Mouse (Mus musculus): Measurements from ENCODE around the gene Tex22. TPM values are rescaled to one million over a fixed set of nuclear protein-coding genes. Genes with fewer than 3 reads are reported as not detected.

Gene Tex22
- polyA plus RNA-seq, 1 experiment from 2014 or later, result not detected

DNA sequence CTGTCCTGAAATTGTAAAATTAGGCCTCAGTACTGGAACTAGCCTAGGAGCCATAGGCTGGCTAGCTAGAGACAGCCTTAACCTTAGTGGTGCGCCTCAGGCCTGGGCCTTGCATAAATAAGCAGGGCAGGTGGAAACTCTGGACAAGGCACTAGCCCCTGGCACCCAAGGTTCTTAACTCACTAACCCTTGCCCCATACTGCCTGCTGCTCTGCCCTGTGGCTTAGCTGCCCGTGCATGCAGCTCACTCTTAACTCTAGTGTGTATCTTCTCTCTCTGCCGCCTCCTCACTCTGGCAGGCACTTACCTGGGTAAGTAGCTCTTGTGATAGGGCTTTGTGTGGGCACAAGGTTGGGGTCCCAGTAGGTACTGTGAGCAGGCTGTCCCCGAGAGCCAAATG lies 60.2 kb downstream of the Tex22 start:
- ATAC-seq (ENCODE audit: low FRiP score, low read depth), result no peak
- Histone ChIP-seq H3K36me3 (peaks cover 82% of the 10 kb centered on the region), H3K27ac (replicated peaks) (no peak overlapping the region), H3K27me3 (no peaks in the 10 kb centered on the region), H3K9ac (no peak overlapping the region), H3K4me3 (no peak overlapping the region), H3K4me2 (no peak overlapping the region), H3K4me1 (replicated peaks) (peaks cover 12% of the 10 kb centered on the region), H3K9me3 (no peaks in the 10 kb centered on the region)
- WGBS, result 95% methylated on average over 4 of the region's 4 CpGs

DNA sequence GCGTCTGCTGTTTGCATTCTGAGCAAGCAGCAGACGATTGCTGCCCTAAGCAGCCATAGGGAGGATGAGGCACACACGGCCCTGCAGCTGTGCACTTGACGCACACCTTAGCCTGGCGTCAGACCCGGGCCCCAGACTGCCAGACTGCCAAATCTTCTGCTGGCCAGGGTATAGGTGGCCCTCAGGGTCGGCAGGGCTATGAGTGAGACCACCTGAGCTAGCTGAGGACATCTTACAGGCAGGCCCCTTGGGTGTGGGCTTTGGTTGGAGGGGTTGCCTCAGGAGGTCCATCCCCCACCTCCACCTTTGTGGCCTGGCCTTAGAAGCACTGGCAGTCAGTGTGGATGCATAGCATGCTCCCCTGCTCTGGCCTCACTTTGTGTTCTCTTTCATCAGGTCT lies 61.1 kb downstream of the Tex22 start:
- ATAC-seq (ENCODE audit: low FRiP score, low read depth), result no peak
- 95% methylated on average over 7 of the region's 7 CpGs for WGBS
- H3K27ac ChIP-seq (replicated peaks), result no peak overlapping the region
- peaks cover 73% of the 10 kb centered on the region for H3K36me3 ChIP-seq
- no peaks in the 10 kb centered on the region for H3K9me3 ChIP-seq
- H3K4me1 ChIP-seq (replicated peaks), result peaks cover 15% of the 10 kb centered on the region
- no peak overlapping the region for H3K4me3 ChIP-seq
- H3K27me3 ChIP-seq, result no peaks in the 10 kb centered on the region
- H3K9ac ChIP-seq, result no peak overlapping the region
- no peak overlapping the region for H3K4me2 ChIP-seq

DNA sequence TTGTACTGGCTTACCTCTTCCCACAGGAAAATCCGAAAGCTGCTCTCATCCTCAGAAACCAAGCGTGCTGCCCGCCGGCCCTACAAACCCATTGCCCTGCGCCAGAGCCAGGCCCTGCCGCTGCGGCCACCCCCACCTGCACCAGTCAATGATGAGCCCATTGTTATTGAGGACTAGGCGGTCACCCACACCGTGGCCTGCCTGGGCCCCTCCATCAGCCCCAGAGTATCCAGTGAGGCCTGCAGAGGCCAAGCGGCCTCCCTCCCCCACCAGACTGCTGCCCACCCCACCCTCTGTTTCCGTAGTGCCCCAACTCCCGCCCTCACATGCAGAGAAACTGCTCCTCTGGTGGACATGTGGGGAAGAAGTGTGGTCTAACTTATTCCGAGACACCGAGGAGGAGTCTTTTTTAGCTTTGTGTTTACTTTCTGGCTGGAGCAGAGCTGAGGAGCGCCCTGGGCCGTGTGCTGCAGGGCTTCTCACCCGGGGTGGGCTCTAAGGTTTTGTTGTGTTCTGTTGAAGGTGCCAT lies 62.3 kb downstream of the Tex22 start:
- H3K27ac ChIP-seq (replicated peaks), result no peak overlapping the region
- H3K36me3 ChIP-seq, result peaks cover 64% of the 10 kb centered on the region
- no peak overlapping the region for H3K4me2 ChIP-seq
- WGBS, result 74% methylated on average over 17 of the region's 17 CpGs
- peaks cover 26% of the 10 kb centered on the region for H3K4me1 ChIP-seq (replicated peaks)
- no peak overlapping the region for H3K9ac ChIP-seq
- H3K4me3 ChIP-seq, result no peak overlapping the region
- ATAC-seq (ENCODE audit: low FRiP score, low read depth), result no peak
- no peaks in the 10 kb centered on the region for H3K27me3 ChIP-seq
- no peaks in the 10 kb centered on the region for H3K9me3 ChIP-seq

DNA sequence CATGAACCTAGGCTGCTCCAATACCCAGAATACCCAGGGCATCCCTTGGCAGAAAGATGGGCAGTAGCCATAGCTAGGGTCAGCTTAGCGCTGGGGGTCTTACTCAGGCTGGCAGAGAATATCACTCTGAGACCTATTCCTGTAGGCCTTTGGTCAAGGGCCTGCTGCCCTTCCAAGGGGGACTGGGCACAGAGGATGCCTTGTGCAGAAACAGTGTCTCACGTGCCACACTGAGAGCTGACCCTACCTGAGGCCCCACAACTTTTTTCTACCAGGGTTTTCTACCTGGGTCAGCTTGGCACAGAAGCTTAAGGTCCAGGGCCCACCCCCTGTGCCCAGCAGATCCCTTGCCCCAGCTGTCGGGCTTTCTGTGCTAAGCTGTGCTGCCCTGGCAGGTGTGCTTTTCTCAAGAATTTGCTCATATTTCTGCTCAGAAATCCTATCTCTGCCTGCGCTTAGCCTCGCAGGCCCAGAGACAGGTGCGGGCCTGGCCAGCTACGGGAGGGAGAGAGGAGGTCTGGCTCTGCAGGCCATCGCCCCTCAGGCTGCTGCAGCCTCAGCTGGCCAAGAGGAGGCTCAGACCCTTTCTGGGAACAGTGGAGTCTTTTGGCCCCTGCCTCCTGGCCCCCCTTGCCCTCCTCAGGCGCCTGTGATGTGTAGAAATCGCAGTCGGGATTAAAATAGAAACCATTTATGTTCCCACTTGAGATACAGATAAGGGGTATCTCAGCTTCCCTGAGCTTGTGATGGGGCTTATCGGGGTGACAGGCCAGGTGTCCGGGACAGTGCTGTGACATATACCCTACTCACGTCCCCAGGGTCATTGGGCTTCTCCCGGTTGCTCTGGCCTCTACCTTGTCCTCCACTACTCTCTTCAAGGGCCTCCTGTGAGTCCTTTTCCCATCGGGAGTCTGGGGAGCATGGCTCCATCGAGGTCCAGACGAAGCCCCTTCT lies 63.2 kb downstream of the Tex22 start:
- Histone ChIP-seq H3K36me3 (peaks cover 54% of the 10 kb centered on the region), H3K9ac (no peak overlapping the region), H3K27me3 (no peaks in the 10 kb centered on the region), H3K9me3 (no peaks in the 10 kb centered on the region), H3K4me1 (replicated peaks) (peaks cover 36% of the 10 kb centered on the region), H3K4me2 (no peak overlapping the region), H3K4me3 (no peak overlapping the region), H3K27ac (replicated peaks) (no peak overlapping the region)
- 88% methylated on average over 18 of the region's 18 CpGs for WGBS
- ATAC-seq (ENCODE audit: low FRiP score, low read depth), result no peak

DNA sequence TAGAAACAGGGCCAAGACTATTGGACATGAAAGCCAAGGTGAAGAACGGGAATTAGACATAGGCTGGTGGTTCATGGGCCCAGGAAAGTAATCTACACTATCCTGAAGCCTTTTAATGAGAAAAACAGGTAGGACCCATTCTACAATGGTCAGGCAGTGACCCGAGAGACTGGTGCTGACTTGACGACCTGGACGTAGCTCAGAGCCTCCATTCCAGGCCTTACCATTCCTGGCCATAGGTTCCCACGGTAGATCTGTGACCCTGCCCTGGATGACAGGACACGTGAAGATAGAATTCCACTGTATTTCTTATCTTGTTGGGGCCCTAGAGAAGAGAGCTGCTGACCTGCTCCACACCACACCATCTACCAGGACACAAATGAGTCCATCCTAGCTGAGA lies 64.0 kb downstream of the Tex22 start:
- Histone ChIP-seq H3K4me1 (replicated peaks) (peaks cover 44% of the 10 kb centered on the region), H3K36me3 (peaks cover 47% of the 10 kb centered on the region), H3K4me3 (no peak overlapping the region), H3K27ac (replicated peaks) (no peak overlapping the region; the same call in 1 of the 2 replicates), H3K9ac (no peak overlapping the region), H3K9me3 (no peaks in the 10 kb centered on the region), H3K27me3 (no peaks in the 10 kb centered on the region), H3K4me2 (no peak overlapping the region)
- 77% methylated on average over 6 of the region's 6 CpGs for WGBS
- no peak for ATAC-seq (ENCODE audit: low FRiP score, low read depth)

Small RNA genes within 50 kb of the gene (microRNA-seq; reads per million reads assigned to microRNA genes)
- not detected for gene Gm44471

Other genes starting within 250 kb of the Tex22 start
- 37.3 and 44.6 TPM in 2 replicates for gene Cdca4, start 245.1 kb upstream of the Tex22 start, polyA plus RNA-seq (2015; fragmentation: Nextera tagmentation; extraction: Ambion mirVana)
- gene Gpr132, start 206.3 kb upstream of the Tex22 start, polyA plus RNA-seq (2015; fragmentation: Nextera tagmentation; extraction: Ambion mirVana), result not detected in 2 replicates
- 13.7 and 14.4 TPM in 2 replicates for gene Jag2, start 144.7 kb upstream of the Tex22 start, polyA plus RNA-seq (2015; fragmentation: Nextera tagmentation; extraction: Ambion mirVana)
- gene Nudt14, start 132.4 kb upstream of the Tex22 start, polyA plus RNA-seq (2015; fragmentation: Nextera tagmentation; extraction: Ambion mirVana), result 52.3 and 60.9 TPM in 2 replicates
- 53.0 and 56.6 TPM in 2 replicates for gene Btbd6, start 98.0 kb upstream of the Tex22 start, polyA plus RNA-seq (2015; fragmentation: Nextera tagmentation; extraction: Ambion mirVana)
- 49.3 and 51.3 TPM in 2 replicates for gene Brf1, start 73.8 kb upstream of the Tex22 start, polyA plus RNA-seq (2015; fragmentation: Nextera tagmentation; extraction: Ambion mirVana)
- gene Pacs2, start 60.0 kb upstream of the Tex22 start, polyA plus RNA-seq (2015; fragmentation: Nextera tagmentation; extraction: Ambion mirVana), result 30.2 and 32.3 TPM in 2 replicates
- 16.3 and 16.6 TPM in 2 replicates for gene Mta1, start 23.8 kb downstream of the Tex22 start, polyA plus RNA-seq (2015; fragmentation: Nextera tagmentation; extraction: Ambion mirVana)
- 294 and 336 TPM in 2 replicates for gene Crip2, start 65.7 kb downstream of the Tex22 start, polyA plus RNA-seq (2015; fragmentation: Nextera tagmentation; extraction: Ambion mirVana)
- 29.2 and 34.7 TPM in 2 replicates for gene Crip1, start 71.8 kb downstream of the Tex22 start, polyA plus RNA-seq (2015; fragmentation: Nextera tagmentation; extraction: Ambion mirVana)
- gene Tedc1, start 81.9 kb downstream of the Tex22 start, polyA plus RNA-seq (2015; fragmentation: Nextera tagmentation; extraction: Ambion mirVana), result 18.3 and 23.6 TPM in 2 replicates
- 47.3 and 49.8 TPM in 2 replicates for gene Tmem121, start 111.4 kb downstream of the Tex22 start, polyA plus RNA-seq (2015; fragmentation: Nextera tagmentation; extraction: Ambion mirVana)

Measured in hindbrain, embryonic 15.5 days (tissue).